Mouse (Mus musculus): ENCODE results near the gene Trim32. TPM values are rescaled to one million over a fixed set of nuclear protein-coding genes. Genes with fewer than 3 reads are reported as not detected.
A peak's percentile ranks its signal among the peaks of the same experiment; 100 is the strongest.

The Trim32 gene
- polyA plus RNA-seq, 1 experiment = 24.1 TPM

DNA sequence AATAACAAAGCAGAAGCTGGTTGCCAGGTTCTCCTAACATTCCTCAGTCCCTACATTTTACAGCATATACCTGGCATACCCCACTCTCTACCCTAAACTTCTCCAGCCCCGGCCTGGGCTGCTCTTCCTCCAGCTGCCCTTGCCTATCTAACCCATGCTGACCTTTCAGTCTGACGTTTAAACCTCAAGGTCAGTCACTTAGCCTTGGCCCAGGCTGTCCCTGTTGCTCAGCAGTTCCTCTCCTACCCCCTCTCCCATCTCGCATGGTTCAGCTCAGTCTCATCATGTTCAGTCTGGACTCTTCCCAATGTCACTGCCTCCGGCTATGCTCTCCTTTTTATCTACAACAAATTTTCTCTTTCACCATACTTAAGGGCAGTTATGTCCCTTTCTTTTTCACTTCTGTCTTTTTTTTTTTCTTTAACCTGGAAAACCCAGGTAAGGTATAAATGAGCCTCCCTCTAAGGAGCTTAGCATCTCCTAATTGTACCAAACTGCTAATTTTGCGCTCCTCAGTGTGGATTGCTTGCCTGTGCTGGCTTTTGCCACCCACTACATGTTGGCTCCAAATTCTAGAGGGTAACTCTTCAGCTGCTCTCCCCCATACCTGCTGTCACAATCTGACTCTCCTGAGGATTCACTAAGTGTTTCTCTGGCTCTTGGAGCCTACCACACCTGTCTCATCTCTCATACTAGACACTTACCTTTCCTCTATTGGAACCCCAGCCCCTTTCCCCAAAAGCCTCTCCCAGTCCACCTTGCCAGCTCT, 10.0 kb upstream of the Trim32 start:
- no peak overlapping the region for H3K4me3 ChIP-seq (ENCODE audit: insufficient read depth, poor library complexity, severe bottlenecking)
- H3K27me3 ChIP-seq (ENCODE audit: control insufficient read depth, insufficient read depth, insufficient read length) = no peaks in the 10 kb centered on the region
- no peaks in the 10 kb centered on the region for H3K79me3 ChIP-seq (ENCODE audit: low read depth)
- no peaks in the 10 kb centered on the region for H3K36me3 ChIP-seq (ENCODE audit: control insufficient read depth, insufficient read depth)
- no peak overlapping the region for H3ac ChIP-seq (ENCODE audit: control insufficient read depth, insufficient read length, low read depth)
- no peaks in the 10 kb centered on the region for H3K79me2 ChIP-seq (ENCODE audit: control insufficient read depth, insufficient read depth)
- TF ChIP-seq USF1 (IDR thresholded peaks at IDR 0.05; ENCODE audit: low read depth) (no peak), MYOD1 (IDR thresholded peaks at IDR 0.05; ENCODE audit: control insufficient read depth, insufficient read length, low read depth) (no peak), MYOG (IDR thresholded peaks at IDR 0.05; ENCODE audit: control insufficient read depth, extremely low read depth, insufficient read length) (no peak), CTCF (IDR thresholded peaks at IDR 0.05; ENCODE audit: control insufficient read depth, insufficient read depth, insufficient read length) (no peak), CEBPB (IDR thresholded peaks at IDR 0.05; ENCODE audit: low read depth) (no peak), MAX (IDR thresholded peaks at IDR 0.05) (no peak), FOSL1 (IDR thresholded peaks at IDR 0.05; ENCODE audit: insufficient read depth, low read length, poor library complexity, severe bottlenecking) (no peak)

DNA sequence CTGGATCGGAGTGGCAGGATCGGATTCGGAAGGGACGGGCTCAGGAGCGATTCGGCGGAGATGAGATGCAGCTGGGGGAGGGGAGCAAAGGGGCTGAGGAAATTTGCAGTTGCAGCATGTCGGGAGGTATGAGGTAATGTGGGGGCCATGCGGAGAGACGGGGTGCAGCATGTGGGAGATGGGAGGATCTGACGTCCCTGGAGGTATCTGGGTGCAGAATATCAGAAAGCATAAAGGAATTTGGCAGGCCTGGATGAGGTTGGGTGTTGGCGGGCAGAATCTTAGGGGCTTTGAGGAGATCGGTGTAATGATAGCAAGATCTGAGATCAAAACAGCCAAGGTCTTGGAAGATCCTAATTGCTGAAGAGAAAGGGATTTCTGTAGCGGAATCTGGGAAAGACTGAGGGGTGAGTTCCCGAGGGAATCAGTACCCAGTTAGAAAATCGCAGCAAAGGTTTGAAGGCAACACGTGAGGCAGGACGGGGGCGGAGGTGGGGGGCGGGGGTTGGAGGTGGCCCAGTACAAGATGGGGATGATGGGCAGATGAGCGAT, 441 bp downstream of the Trim32 start:
- Histone ChIP-seq H3K79me2 (ENCODE audit: control insufficient read depth, insufficient read depth) (peaks cover 54% of the 10 kb centered on the region), H3ac (ENCODE audit: control insufficient read depth, insufficient read length, low read depth) (peak overlapping the region; percentile 67), H3K36me3 (ENCODE audit: control insufficient read depth, insufficient read depth) (peaks cover 4% of the 10 kb centered on the region), H3K79me3 (ENCODE audit: low read depth) (peaks cover 49% of the 10 kb centered on the region), H3K4me3 (ENCODE audit: insufficient read depth, poor library complexity, severe bottlenecking) (peak overlapping the region; percentile 87), H3K27me3 (ENCODE audit: control insufficient read depth, insufficient read depth, insufficient read length) (no peaks in the 10 kb centered on the region)
- TF ChIP-seq USF1 (IDR thresholded peaks at IDR 0.05; ENCODE audit: low read depth) (peak; percentile 25), FOSL1 (IDR thresholded peaks at IDR 0.05; ENCODE audit: insufficient read depth, low read length, poor library complexity, severe bottlenecking) (no peak)

DNA sequence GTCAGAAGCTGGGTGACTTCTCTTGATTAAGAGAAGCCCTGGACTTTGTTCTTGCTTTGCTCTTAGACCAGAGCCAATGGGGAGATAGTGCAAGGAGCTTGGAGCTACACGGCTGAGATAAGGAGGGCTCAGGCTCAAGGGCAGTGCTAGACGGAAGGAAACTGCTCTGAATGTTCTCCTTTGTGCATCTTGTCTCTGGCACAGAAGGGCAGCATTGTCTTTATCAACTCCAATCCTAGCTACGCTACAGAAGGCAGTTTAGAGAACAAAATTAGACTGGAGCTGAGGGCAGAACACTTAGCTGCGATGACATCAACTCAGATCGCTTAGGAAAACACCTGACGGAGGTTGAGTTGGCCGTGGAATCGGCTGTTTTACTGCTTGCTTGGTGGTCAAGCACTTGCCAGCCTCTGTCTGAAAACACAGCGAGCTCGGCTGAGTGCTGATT, 2.4 kb downstream of the Trim32 start:
- peaks cover 74% of the 10 kb centered on the region for H3K79me2 ChIP-seq (ENCODE audit: control insufficient read depth, insufficient read depth)
- no peak overlapping the region for H3ac ChIP-seq (ENCODE audit: control insufficient read depth, insufficient read length, low read depth)
- H3K79me3 ChIP-seq (ENCODE audit: low read depth) = peaks cover 65% of the 10 kb centered on the region
- TF ChIP-seq CTCF (IDR thresholded peaks at IDR 0.05; ENCODE audit: control insufficient read depth, insufficient read depth, insufficient read length) = no peak
- TF ChIP-seq MYOG (IDR thresholded peaks at IDR 0.05; ENCODE audit: control insufficient read depth, extremely low read depth, insufficient read length) = no peak
- TF ChIP-seq FOSL1 (IDR thresholded peaks at IDR 0.05; ENCODE audit: insufficient read depth, low read length, poor library complexity, severe bottlenecking) = no peak
- no peak for TF ChIP-seq CEBPB (IDR thresholded peaks at IDR 0.05; ENCODE audit: low read depth)
- no peak overlapping the region for H3K4me3 ChIP-seq (ENCODE audit: insufficient read depth, poor library complexity, severe bottlenecking)
- peaks cover 11% of the 10 kb centered on the region for H3K36me3 ChIP-seq (ENCODE audit: control insufficient read depth, insufficient read depth)
- H3K27me3 ChIP-seq (ENCODE audit: control insufficient read depth, insufficient read depth, insufficient read length) = no peaks in the 10 kb centered on the region

DNA sequence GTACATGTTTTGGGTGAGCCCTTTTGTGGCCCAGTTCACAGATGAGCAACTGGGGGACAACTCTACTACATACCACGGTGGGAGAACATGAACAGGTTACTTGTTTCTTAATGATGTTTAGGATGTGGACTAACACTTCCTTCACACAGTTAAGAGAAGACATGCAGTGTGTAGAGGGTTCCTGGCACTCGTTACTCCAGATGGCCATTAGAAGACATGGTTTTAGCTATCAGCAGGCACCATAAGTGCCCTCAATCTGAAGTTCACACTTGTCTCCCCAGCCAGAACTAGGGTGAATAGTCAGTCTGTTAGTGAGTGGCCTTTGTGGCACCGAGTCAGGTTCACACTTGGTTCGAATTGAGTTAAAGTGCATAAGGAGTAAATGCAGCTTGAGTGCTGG, 3.3 kb downstream of the Trim32 start:
- H3K36me3 ChIP-seq (ENCODE audit: control insufficient read depth, insufficient read depth) = peaks cover 17% of the 10 kb centered on the region
- peaks cover 80% of the 10 kb centered on the region for H3K79me2 ChIP-seq (ENCODE audit: control insufficient read depth, insufficient read depth)
- H3K79me3 ChIP-seq (ENCODE audit: low read depth) = peaks cover 67% of the 10 kb centered on the region

DNA sequence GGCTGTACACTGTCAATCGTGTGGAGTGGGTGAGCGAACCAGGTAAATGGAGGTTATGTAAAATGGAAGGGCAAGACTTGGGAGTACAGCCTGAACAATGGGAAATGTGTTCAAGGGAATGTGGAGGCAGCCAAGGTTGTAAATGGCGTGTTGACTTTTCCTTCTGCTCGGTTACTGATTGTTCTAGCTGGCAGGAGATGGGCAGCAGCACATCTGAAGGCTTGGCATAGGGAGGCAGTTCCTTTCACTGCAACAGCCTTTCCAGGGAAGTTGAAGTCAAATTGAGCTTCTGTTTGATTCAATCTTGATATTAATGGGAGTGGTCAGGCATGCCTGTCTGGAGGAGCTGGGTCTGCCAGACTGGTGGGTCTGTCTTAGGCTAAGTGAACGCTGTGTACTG, 5.5 kb downstream of the Trim32 start:
- no peaks in the 10 kb centered on the region for H3K27me3 ChIP-seq (ENCODE audit: control insufficient read depth, insufficient read depth, insufficient read length)
- H3K36me3 ChIP-seq (ENCODE audit: control insufficient read depth, insufficient read depth) = peaks cover 39% of the 10 kb centered on the region
- H3K4me3 ChIP-seq (ENCODE audit: insufficient read depth, poor library complexity, severe bottlenecking) = no peak overlapping the region
- peaks cover 65% of the 10 kb centered on the region for H3K79me3 ChIP-seq (ENCODE audit: low read depth)
- H3K79me2 ChIP-seq (ENCODE audit: control insufficient read depth, insufficient read depth) = peaks cover 82% of the 10 kb centered on the region
- no peak overlapping the region for H3ac ChIP-seq (ENCODE audit: control insufficient read depth, insufficient read length, low read depth)
- TF ChIP-seq MYOD1 (IDR thresholded peaks at IDR 0.05; ENCODE audit: control insufficient read depth, insufficient read length, low read depth) (no peak), USF1 (IDR thresholded peaks at IDR 0.05; ENCODE audit: low read depth) (no peak), MAX (IDR thresholded peaks at IDR 0.05) (no peak), CEBPB (IDR thresholded peaks at IDR 0.05; ENCODE audit: low read depth) (no peak), CTCF (IDR thresholded peaks at IDR 0.05; ENCODE audit: control insufficient read depth, insufficient read depth, insufficient read length) (no peak), MYOG (IDR thresholded peaks at IDR 0.05; ENCODE audit: control insufficient read depth, extremely low read depth, insufficient read length) (no peak), FOSL1 (IDR thresholded peaks at IDR 0.05; ENCODE audit: insufficient read depth, low read length, poor library complexity, severe bottlenecking) (no peak)

More for the DNA sequence above, 3.3 kb downstream of the Trim32 start:
- Histone ChIP-seq H3ac (ENCODE audit: control insufficient read depth, insufficient read length, low read depth) (no peak overlapping the region), H3K27me3 (ENCODE audit: control insufficient read depth, insufficient read depth, insufficient read length) (no peaks in the 10 kb centered on the region), H3K4me3 (ENCODE audit: insufficient read depth, poor library complexity, severe bottlenecking) (no peak overlapping the region)
- no peak for TF ChIP-seq MAX (IDR thresholded peaks at IDR 0.05)
- TF ChIP-seq USF1 (IDR thresholded peaks at IDR 0.05; ENCODE audit: low read depth) = no peak

DNA sequence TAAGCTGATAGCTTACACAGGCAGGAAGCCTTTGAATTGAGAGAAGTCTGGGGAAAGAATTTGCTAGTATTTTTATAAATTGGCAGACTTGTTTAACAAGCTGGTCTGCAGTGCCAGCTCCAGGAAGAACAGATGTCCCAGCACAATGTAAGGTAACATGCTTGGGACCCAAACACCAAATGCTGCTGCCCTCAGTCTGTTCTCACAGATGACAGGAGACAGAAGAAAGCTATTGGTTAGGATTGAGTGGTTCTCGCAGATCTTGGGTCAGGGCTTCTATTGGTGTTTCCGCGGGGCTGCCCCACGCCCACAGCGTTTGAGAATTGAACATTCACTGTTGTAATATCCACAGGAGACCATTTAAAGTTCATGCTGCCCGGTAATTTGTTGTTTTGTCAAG, 6.1 kb downstream of the Trim32 start:
- Histone ChIP-seq H3K79me2 (ENCODE audit: control insufficient read depth, insufficient read depth) (peaks cover 77% of the 10 kb centered on the region), H3K36me3 (ENCODE audit: control insufficient read depth, insufficient read depth) (peaks cover 45% of the 10 kb centered on the region), H3K79me3 (ENCODE audit: low read depth) (peaks cover 62% of the 10 kb centered on the region), H3K27me3 (ENCODE audit: control insufficient read depth, insufficient read depth, insufficient read length) (no peaks in the 10 kb centered on the region), H3K4me3 (ENCODE audit: insufficient read depth, poor library complexity, severe bottlenecking) (no peak overlapping the region), H3ac (ENCODE audit: control insufficient read depth, insufficient read length, low read depth) (no peak overlapping the region)
- no peak for TF ChIP-seq MAX (IDR thresholded peaks at IDR 0.05)
- TF ChIP-seq MYOD1 (IDR thresholded peaks at IDR 0.05; ENCODE audit: control insufficient read depth, insufficient read length, low read depth) = no peak
- TF ChIP-seq CEBPB (IDR thresholded peaks at IDR 0.05; ENCODE audit: low read depth) = no peak
- TF ChIP-seq FOSL1 (IDR thresholded peaks at IDR 0.05; ENCODE audit: insufficient read depth, low read length, poor library complexity, severe bottlenecking) = no peak

Measured in C2C12 (cell line).